Mouse (Mus musculus) liver, adult 2 months (tissue): ENCODE data around the gene Clec1b. TPM values are rescaled to one million over a fixed set of nuclear protein-coding genes. Genes with fewer than 3 reads are reported as not detected.

Source experiments
- DNase-seq: peaks from one replicate; pipeline ENCODE4 v3.0.0-alpha.2; 2011; ENCODE audit warnings: low read depth, low spot score; ENCODE audit errors: extremely low read depth
- H3K27ac ChIP-seq: fragments of 200-500 bp; replicated peaks from 2 replicates; pipeline ENCODE4 v1.5.1; 2012; ENCODE audit warnings: low read depth, mild to moderate bottlenecking, control low read depth, inconsistent platforms, low read length; ENCODE audit not compliant: insufficient read depth
- H3K27me3 ChIP-seq: fragments of 200-500 bp; 2 replicates; pipeline ENCODE4 v1.6.1; 2012; ENCODE audit warnings: mild to moderate bottlenecking, moderate library complexity, low read length, inconsistent platforms; ENCODE audit not compliant: control insufficient read depth, insufficient read depth
- H3K36me3 ChIP-seq: fragments of 200-500 bp; 2 replicates; pipeline ENCODE4 v1.6.1; 2012; ENCODE audit warnings: low read length, inconsistent platforms; ENCODE audit not compliant: control insufficient read depth, insufficient read depth
- H3K4me1 ChIP-seq: fragments of 200-500 bp; 2 replicates; pipeline ENCODE4 v1.6.1; 2011; ENCODE audit warnings: low read length; ENCODE audit not compliant: control insufficient read depth, insufficient read depth
- H3K4me3 ChIP-seq: fragments of 200-500 bp; 2 replicates; pipeline ENCODE4 v1.5.1; 2011; ENCODE audit warnings: low read depth, mild to moderate bottlenecking, control low read depth, low read length, moderate library complexity; ENCODE audit not compliant: insufficient read depth
- H3K79me2 ChIP-seq: fragments of 200-500 bp; 2 replicates; pipeline ENCODE4 v1.6.1; 2012; ENCODE audit warnings: inconsistent platforms, mild to moderate bottlenecking, low read length, moderate library complexity; ENCODE audit not compliant: control insufficient read depth, insufficient read depth
- H3K9ac ChIP-seq: fragments of 200-500 bp; 2 replicates; pipeline ENCODE4 v1.6.1; 2012; ENCODE audit warnings: low read depth, mild to moderate bottlenecking, control low read depth, inconsistent platforms, low read length
- CTCF ChIP-seq: fragments of 200-500 bp; IDR thresholded peaks from 2 replicates; pipeline ENCODE4 v1.5.1; 2011; ENCODE audit warnings: low read depth, low read length, control low read depth
- POLR2A ChIP-seq: fragments of 200-500 bp; IDR thresholded peaks from 2 replicates; pipeline ENCODE4 v1.6.1; 2011; ENCODE audit warnings: low read length, control low read depth; ENCODE audit not compliant: insufficient read depth; ENCODE audit errors: extremely low read depth
- WGBS: fragments of 180-500 bp; shearing (Covaris S2); methylation state at CpG from one replicate; pipeline ENCODE4 v1.1.7; 2018; 5-methylcytosine and 5-hydroxymethylcytosine counted together
- polyA plus RNA-seq: library from polyadenylated mRNA; depleted of rRNA; stranded (reverse); fragments of >200 nt; gene quantifications from 2 replicates; pipeline ENCODE4 v1.2.3, GENCODE M21; 2012
- total RNA-seq: library from RNA; depleted of rRNA; stranded (reverse); fragments of >200 nt; gene quantifications from 2 replicates; pipeline ENCODE4 v1.2.3, GENCODE M21; 2014

Clec1b gene
- total and polyA plus RNA-seq, 2 experiments, result 3.7 to 24.2 TPM

DNA sequence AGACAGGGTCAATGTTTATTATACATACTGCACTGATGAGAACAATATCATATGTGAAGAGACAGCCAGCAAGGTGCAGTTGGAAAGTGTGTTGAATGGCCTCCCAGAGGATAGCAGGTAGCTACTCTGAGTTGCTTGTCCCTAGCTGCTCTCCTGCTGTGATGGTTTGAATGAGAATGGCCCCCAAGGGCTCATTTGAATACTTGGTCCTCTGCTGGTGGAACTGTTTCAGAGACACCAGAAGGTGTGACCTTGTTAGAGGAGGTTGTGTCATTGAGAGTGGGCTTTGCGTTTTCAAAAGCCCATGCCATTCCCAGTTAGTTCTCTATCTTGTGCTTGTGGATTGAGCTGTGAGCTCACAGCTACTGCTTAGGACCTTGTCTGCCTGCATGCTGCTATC lies 33.2 kb upstream of the Clec1b start:
- Histone ChIP-seq H3K27me3 (no peaks in the 10 kb centered on the region), H3K79me2 (no peaks in the 10 kb centered on the region), H3K9ac (no peak overlapping the region), H3K4me3 (no peak overlapping the region), H3K27ac (no peak overlapping the region), H3K4me1 (no peaks in the 10 kb centered on the region), H3K36me3 (no peaks in the 10 kb centered on the region)
- no peak for DNase-seq
- WGBS, result 56% methylated on average over 1 of the region's 1 CpGs
- TF ChIP-seq CTCF, result no peak
- no peak for TF ChIP-seq POLR2A

DNA sequence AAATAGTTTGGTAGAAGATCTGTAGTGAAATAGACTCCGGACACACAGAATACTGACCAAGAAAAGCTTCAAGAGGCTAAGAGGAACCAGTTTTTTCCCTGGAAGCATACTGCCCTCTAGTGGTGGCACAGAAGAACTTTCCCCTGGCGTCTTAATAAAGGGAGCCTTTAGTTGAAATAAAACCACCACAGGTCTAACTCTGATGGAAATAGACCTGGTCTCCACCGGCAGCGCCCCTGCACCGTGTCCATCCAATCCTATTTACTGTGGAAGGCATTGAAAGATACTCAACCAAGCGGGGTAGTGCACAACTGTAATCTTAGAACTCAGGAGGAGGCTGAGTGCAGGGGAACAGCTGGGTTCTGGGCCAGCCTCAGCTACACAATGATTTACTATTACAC lies 31.1 kb upstream of the Clec1b start:
- Histone ChIP-seq H3K27me3 (no peaks in the 10 kb centered on the region), H3K36me3 (no peaks in the 10 kb centered on the region), H3K9ac (no peak overlapping the region), H3K27ac (no peak overlapping the region), H3K4me3 (no peak overlapping the region), H3K4me1 (no peaks in the 10 kb centered on the region), H3K79me2 (no peaks in the 10 kb centered on the region)
- DNase-seq, result peak; percentile 58
- WGBS, result 11% methylated on average over 6 of the region's 6 CpGs
- TF ChIP-seq CTCF (peak; percentile 55), POLR2A (no peak)

DNA sequence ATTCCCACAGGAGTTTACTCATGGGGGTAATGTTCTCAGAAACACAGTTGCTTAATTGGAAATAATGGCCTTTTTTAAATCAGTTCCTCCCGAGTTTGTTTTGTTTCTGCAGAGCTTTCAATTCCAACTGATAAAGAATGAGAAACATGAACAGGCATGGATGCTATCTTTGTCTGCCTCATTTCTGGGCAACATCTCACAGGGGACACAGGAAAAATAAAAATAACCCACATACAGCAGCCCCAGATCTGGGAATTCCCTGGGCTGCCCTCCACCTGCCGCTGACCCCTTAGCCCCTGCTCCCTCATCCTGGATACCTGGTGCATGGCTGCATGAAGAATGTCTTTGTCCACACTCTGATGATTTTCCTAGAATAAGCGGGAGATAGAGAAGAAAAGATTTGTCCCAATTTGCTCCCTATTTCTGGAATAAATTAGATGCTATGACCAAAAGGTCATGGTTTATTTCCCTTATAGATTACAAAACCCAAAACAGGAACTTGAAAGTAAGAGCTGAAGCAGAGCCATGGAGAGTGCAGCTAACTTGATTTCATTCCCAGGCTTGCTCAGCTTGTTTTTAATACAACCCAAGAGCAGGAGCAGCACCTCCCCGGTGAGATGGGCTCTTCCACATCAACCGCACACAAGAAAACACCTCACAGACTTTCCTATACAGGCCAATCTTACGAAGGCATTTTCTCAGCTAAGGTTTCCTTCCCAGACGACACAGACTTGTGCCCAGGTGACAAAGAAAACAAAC lies 27.5 kb upstream of the Clec1b start:
- WGBS, result 67% methylated on average over 7 of the region's 7 CpGs
- Histone ChIP-seq H3K27me3 (no peaks in the 10 kb centered on the region), H3K79me2 (no peaks in the 10 kb centered on the region)

DNA sequence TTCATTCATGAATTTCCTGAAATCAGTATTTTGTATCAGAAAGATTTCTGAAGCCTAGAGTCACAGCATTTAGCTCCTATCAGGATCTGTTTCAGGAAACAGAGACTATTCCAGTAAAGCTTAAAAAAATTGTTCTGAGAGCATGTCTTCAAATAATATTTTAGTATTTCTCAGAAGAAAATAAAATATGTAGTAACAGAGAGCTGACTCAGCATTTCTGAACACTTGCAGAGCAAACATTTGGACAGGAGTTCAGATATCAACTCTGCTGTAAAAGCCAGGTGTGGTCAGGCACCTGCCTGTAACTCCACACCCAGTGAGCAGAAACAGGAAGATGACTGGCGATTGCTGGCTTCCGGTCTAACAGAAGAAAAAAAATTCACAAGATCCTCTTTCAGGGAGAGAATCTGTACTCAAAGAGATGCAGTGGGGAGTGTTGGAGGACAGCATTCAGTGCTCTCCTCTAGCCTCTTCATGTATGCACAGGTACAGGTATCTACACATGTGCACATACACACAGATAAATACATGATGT lies 22.1 kb upstream of the Clec1b start:
- Histone ChIP-seq H3K36me3 (no peaks in the 10 kb centered on the region), H3K4me3 (no peak overlapping the region), H3K79me2 (no peaks in the 10 kb centered on the region), H3K4me1 (no peaks in the 10 kb centered on the region; the same call in 1 of the 2 replicates), H3K9ac (no peak overlapping the region), H3K27me3 (no peaks in the 10 kb centered on the region), H3K27ac (no peak overlapping the region)
- TF ChIP-seq POLR2A (no peak), CTCF (no peak)
- 83% methylated on average over 2 of the region's 2 CpGs for WGBS
- DNase-seq, result no peak

More for the DNA sequence above, 27.5 kb upstream of the Clec1b start:
- H3K9ac ChIP-seq, result no peak overlapping the region
- peak overlapping the region; percentile 70 for H3K27ac ChIP-seq
- peak; percentile 32 for DNase-seq
- TF ChIP-seq POLR2A, result no peak
- TF ChIP-seq CTCF, result no peak
- no peak overlapping the region for H3K4me3 ChIP-seq
- H3K4me1 ChIP-seq, result no peaks in the 10 kb centered on the region; the same call in 1 of the 2 replicates
- no peaks in the 10 kb centered on the region for H3K36me3 ChIP-seq

DNA sequence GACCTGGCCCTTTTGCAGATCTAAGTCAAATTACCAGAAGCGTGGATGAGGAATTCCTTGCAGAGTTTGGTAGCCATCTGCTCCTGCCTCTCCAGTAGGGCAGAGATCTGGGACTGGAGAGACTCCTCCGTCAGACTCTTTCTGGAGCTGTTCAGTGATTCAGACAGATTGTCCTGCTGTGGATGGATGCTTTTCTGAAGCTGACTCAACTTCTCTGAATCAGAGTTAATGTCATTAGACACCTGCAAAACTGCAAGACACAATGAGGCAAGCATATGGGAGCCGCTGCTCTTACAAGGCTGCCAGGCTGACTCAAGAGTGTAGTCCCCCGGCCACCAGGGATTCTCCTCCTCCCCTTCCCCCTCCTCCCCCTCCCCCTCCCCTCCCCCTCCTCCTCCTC lies 16.6 kb upstream of the Clec1b start:
- no peak overlapping the region for H3K27ac ChIP-seq
- no peak overlapping the region for H3K9ac ChIP-seq
- no peak for TF ChIP-seq CTCF
- TF ChIP-seq POLR2A, result no peak
- no peaks in the 10 kb centered on the region for H3K27me3 ChIP-seq
- peaks cover 5% of the 10 kb centered on the region; the same call in 1 of the 2 replicates for H3K4me1 ChIP-seq
- no peak for DNase-seq
- no peaks in the 10 kb centered on the region for H3K79me2 ChIP-seq
- no peaks in the 10 kb centered on the region for H3K36me3 ChIP-seq
- no peak overlapping the region for H3K4me3 ChIP-seq
- WGBS, result 95% methylated on average over 4 of the region's 4 CpGs

DNA sequence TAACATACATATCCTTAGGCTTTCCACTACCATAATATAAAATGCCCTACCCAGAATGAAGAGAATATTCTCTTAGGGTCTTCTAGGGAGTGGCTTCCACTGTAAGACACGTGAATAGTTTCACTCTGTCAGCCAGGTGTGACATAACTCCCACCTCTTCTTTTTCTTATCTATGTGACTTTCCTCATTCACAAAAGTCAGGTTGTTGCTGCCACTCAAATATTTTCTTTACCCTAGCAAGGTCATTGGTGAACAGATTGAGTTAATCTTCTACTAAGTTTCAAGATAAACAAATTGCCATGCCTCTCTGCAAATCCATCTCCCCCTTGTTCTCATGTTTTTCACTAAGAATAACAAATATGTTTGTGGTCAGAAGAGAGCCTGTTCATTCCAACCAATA lies 15.4 kb upstream of the Clec1b start:
- DNase-seq, result peak; percentile 67
- no peak overlapping the region for H3K4me3 ChIP-seq
- no peaks in the 10 kb centered on the region for H3K79me2 ChIP-seq
- no peaks in the 10 kb centered on the region for H3K27me3 ChIP-seq
- H3K9ac ChIP-seq, result no peak overlapping the region
- WGBS, result 19% methylated on average over 1 of the region's 1 CpGs
- H3K4me1 ChIP-seq, result peaks cover 5% of the 10 kb centered on the region; the same call in 1 of the 2 replicates
- H3K36me3 ChIP-seq, result no peaks in the 10 kb centered on the region
- TF ChIP-seq POLR2A (no peak), CTCF (no peak)
- H3K27ac ChIP-seq, result no peak overlapping the region
